Mouse (Mus musculus) forebrain, embryonic 14.5 days (tissue): ENCODE results near the gene Alpl. TPM values are rescaled to one million over a fixed set of nuclear protein-coding genes. Genes with fewer than 3 reads are reported as not detected.
A peak's percentile ranks its signal among the peaks of the same experiment; 100 is the strongest.

Experiments used
- ATAC-seq: fragments of 200-750 bp; cut with Nextera tagmentation; 2 replicates; pipeline ENCODE4 v1.8.0; 2017; ENCODE audit warnings: mild to moderate bottlenecking, moderate library complexity
- DNase-seq: peaks from one replicate; pipeline ENCODE4 v3.0.0-alpha.2; 2015; ENCODE audit warnings: low spot score
- H3K27ac ChIP-seq: fragments of 300-500 bp; sonication (generic); 2 replicates; pipeline ENCODE4 v1.5.1; 2014; ENCODE audit warnings: low read depth, mild to moderate bottlenecking, control low read depth, low read length, moderate library complexity
- H3K27me3 ChIP-seq: fragments of 300-500 bp; sonication (generic); replicated peaks from 2 replicates; pipeline ENCODE4 v1.6.1; 2014; ENCODE audit warnings: low read length, control low read depth, mixed read lengths; ENCODE audit not compliant: control insufficient read depth, insufficient read depth
- H3K36me3 ChIP-seq: fragments of 300-500 bp; sonication (generic); 2 replicates; pipeline ENCODE4 v1.6.1; 2014; ENCODE audit warnings: low read length, control low read depth; ENCODE audit not compliant: control insufficient read depth, insufficient read depth
- H3K4me1 ChIP-seq: fragments of 300-500 bp; sonication (generic); 2 replicates; pipeline ENCODE4 v1.6.1; 2014; ENCODE audit warnings: antibody characterized with exemption, low read length, control low read depth; ENCODE audit not compliant: control insufficient read depth, insufficient read depth
- H3K4me2 ChIP-seq: fragments of 300-500 bp; sonication (generic); 2 replicates; pipeline ENCODE4 v1.6.1; 2014; ENCODE audit warnings: mild to moderate bottlenecking, control low read depth, low read length
- H3K4me3 ChIP-seq: fragments of 300-500 bp; sonication (generic); 2 replicates; pipeline ENCODE4 v1.5.1; 2014; ENCODE audit warnings: low read depth, low read length, control low read depth
- H3K9ac ChIP-seq: fragments of 300-500 bp; sonication (generic); 2 replicates; pipeline ENCODE4 v1.6.1; 2014; ENCODE audit warnings: mild to moderate bottlenecking, low read length, control low read depth, moderate library complexity
- H3K9me3 ChIP-seq: fragments of 300-500 bp; sonication (generic); replicated peaks from 2 replicates; pipeline ENCODE4 v1.6.1; 2016; ENCODE audit warnings: low read length, control low read depth, mixed read lengths; ENCODE audit not compliant: control insufficient read depth
- WGBS: fragments of 180-500 bp; shearing (Covaris S2); extraction: QIAGEN DNeasy Blood & Tissue Kit; methylation state at CpG from one replicate; pipeline ENCODE4 v1.1.7; 2014; 5-methylcytosine and 5-hydroxymethylcytosine counted together
- polyA plus RNA-seq: library from polyadenylated mRNA; unstranded; fragments of >200 nt; fragmentation: Nextera tagmentation; extraction: Ambion mirVana; gene quantifications from 2 replicates; pipeline ENCODE4 v1.2.1, GENCODE M21; 2014

Alpl gene
- polyA plus RNA-seq, 1 experiment from 2014 or later = 7.7 TPM

- Histone ChIP-seq H3K27me3 (no peaks in the 10 kb centered on the region), H3K4me2 (no peak overlapping the region), H3K4me3 (no peak overlapping the region), H3K27ac (no peak overlapping the region), H3K9ac (no peak overlapping the region), H3K9me3 (no peaks in the 10 kb centered on the region), H3K36me3 (no peaks in the 10 kb centered on the region), H3K4me1 (no peaks in the 10 kb centered on the region)
- DNase-seq (no peak), ATAC-seq (no peak)
- 88% methylated on average over 9 of the region's 9 CpGs for WGBS
Measured at GRCm38 (mm10) chr4:137747091-137747490, 49.1 kb downstream of the Alpl start.

GRCm38 (mm10) chr4:137744433-137744918 is 51.7 kb downstream of the Alpl start:
- no peaks in the 10 kb centered on the region for H3K4me1 ChIP-seq
- WGBS = 68% methylated on average over 13 of the region's 13 CpGs
- no peak overlapping the region for H3K9ac ChIP-seq
- H3K4me2 ChIP-seq = no peak overlapping the region
- H3K4me3 ChIP-seq = no peak overlapping the region
- no peak overlapping the region for H3K27ac ChIP-seq
- no peaks in the 10 kb centered on the region for H3K27me3 ChIP-seq
- no peak for DNase-seq
- no peaks in the 10 kb centered on the region for H3K9me3 ChIP-seq
- no peak for ATAC-seq
- no peaks in the 10 kb centered on the region for H3K36me3 ChIP-seq

- H3K27me3 ChIP-seq = no peaks in the 10 kb centered on the region
- H3K4me1 ChIP-seq = no peaks in the 10 kb centered on the region
- WGBS = 68% methylated on average over 7 of the region's 7 CpGs
Measured at GRCm38 (mm10) chr4:137743791-137744190, 52.4 kb downstream of the Alpl start.

GRCm38 (mm10) chr4:137740350-137740749 is 55.8 kb downstream of the Alpl start:
- Histone ChIP-seq H3K27me3 (no peaks in the 10 kb centered on the region), H3K36me3 (no peaks in the 10 kb centered on the region), H3K4me3 (no peak overlapping the region), H3K9ac (no peak overlapping the region), H3K27ac (no peak overlapping the region), H3K4me1 (0 out of 2 replicates have a peak, but pooled peaks cover 4% of the 10 kb centered on the region), H3K9me3 (no peaks in the 10 kb centered on the region), H3K4me2 (no peak overlapping the region)
- no peak for DNase-seq
- ATAC-seq = no peak
- WGBS = 91% methylated on average over 7 of the region's 7 CpGs

More at GRCm38 (mm10) chr4:137743791-137744190, 52.4 kb downstream of the Alpl start:
- Histone ChIP-seq H3K9me3 (no peaks in the 10 kb centered on the region), H3K27ac (no peak overlapping the region), H3K4me2 (no peak overlapping the region), H3K4me3 (no peak overlapping the region), H3K9ac (no peak overlapping the region), H3K36me3 (no peaks in the 10 kb centered on the region)
- ATAC-seq (no peak), DNase-seq (no peak)

GRCm38 (mm10) chr4:137739151-137739923 is 56.8 kb downstream of the Alpl start:
- Histone ChIP-seq H3K4me3 (no peak overlapping the region), H3K9me3 (no peaks in the 10 kb centered on the region), H3K4me2 (peak overlapping the region; percentile 37), H3K9ac (no peak overlapping the region; the same call in 1 of the 2 replicates), H3K27ac (no peak overlapping the region), H3K27me3 (no peaks in the 10 kb centered on the region), H3K4me1 (0 out of 2 replicates have a peak, but pooled peaks cover 4% of the 10 kb centered on the region), H3K36me3 (no peaks in the 10 kb centered on the region)
- 50% methylated on average over 9 of the region's 9 CpGs for WGBS
- DNase-seq (peak; percentile 91), ATAC-seq (peak; percentile 88)

GRCm38 (mm10) chr4:137737760-137738159 is 58.4 kb downstream of the Alpl start:
- Histone ChIP-seq H3K4me3 (no peak overlapping the region), H3K9me3 (no peaks in the 10 kb centered on the region), H3K27me3 (no peaks in the 10 kb centered on the region), H3K36me3 (no peaks in the 10 kb centered on the region), H3K27ac (no peak overlapping the region), H3K4me2 (no peak overlapping the region), H3K4me1 (0 out of 2 replicates have a peak, but pooled peaks cover 4% of the 10 kb centered on the region), H3K9ac (no peak overlapping the region)
- WGBS = 71% methylated on average over 3 of the region's 3 CpGs
- ATAC-seq (no peak), DNase-seq (no peak)

- DNase-seq (no peak), ATAC-seq (no peak)
- Histone ChIP-seq H3K36me3 (no peaks in the 10 kb centered on the region), H3K27me3 (no peaks in the 10 kb centered on the region), H3K4me1 (0 out of 2 replicates have a peak, but pooled peaks cover 4% of the 10 kb centered on the region), H3K4me3 (no peak overlapping the region), H3K9me3 (no peaks in the 10 kb centered on the region), H3K9ac (no peak overlapping the region), H3K4me2 (no peak overlapping the region), H3K27ac (no peak overlapping the region)
- WGBS = 47% methylated on average over 11 of the region's 11 CpGs
Measured at GRCm38 (mm10) chr4:137736220-137736701, 59.9 kb downstream of the Alpl start.

- Histone ChIP-seq H3K27me3 (no peaks in the 10 kb centered on the region), H3K9me3 (no peaks in the 10 kb centered on the region), H3K4me1 (peaks cover 5% of the 10 kb centered on the region; the same call in 1 of the 2 replicates), H3K9ac (no peak overlapping the region), H3K27ac (no peak overlapping the region), H3K4me3 (no peak overlapping the region), H3K4me2 (no peak overlapping the region), H3K36me3 (no peaks in the 10 kb centered on the region)
- no peak for ATAC-seq
- 73% methylated on average over 5 of the region's 5 CpGs for WGBS
- no peak for DNase-seq
Measured at GRCm38 (mm10) chr4:137733459-137733858, 62.7 kb downstream of the Alpl start.

- no peak for DNase-seq
- H3K27ac ChIP-seq = no peak overlapping the region
- no peaks in the 10 kb centered on the region for H3K27me3 ChIP-seq
- no peak for ATAC-seq
- 85% methylated on average over 3 of the region's 3 CpGs for WGBS
- H3K36me3 ChIP-seq = no peaks in the 10 kb centered on the region
- no peak overlapping the region for H3K4me2 ChIP-seq
- peaks cover 9% of the 10 kb centered on the region; the same call in 1 of the 2 replicates for H3K4me1 ChIP-seq
- H3K9ac ChIP-seq = no peak overlapping the region
- no peak overlapping the region for H3K4me3 ChIP-seq
- H3K9me3 ChIP-seq = no peaks in the 10 kb centered on the region
Measured at GRCm38 (mm10) chr4:137732962-137733361, 63.2 kb downstream of the Alpl start.
